Comparison of ENCODE assay signal across 19 mouse cellular contexts in genomic region chr13:69547488-69548180, GRCm38 (mm10).
"Had no signal": no experiment of that assay in that cellular context is flagged by ENCODE, and none has a peak within 500 bp of the region (broad histone marks: within the 10 kb centered on the region; RNA-seq: fewer than 3 reads in every experiment).

No protein-coding gene starts in this region.

- H3K27ac ChIP-seq: liver, embryonic 15.5 days; midbrain, embryonic 10.5 days; midbrain, embryonic 12.5 days; neural tube, embryonic 13.5 days; neural tube, embryonic 15.5 days had no signal

- H3K36me3 ChIP-seq: liver, embryonic 15.5 days; midbrain, embryonic 10.5 days; midbrain, embryonic 12.5 days; neural tube, embryonic 13.5 days; neural tube, embryonic 15.5 days had no signal

- H3K27me3 ChIP-seq: neural tube, embryonic 13.5 days; neural tube, embryonic 15.5 days had no signal

- DNase-seq: lung, adult 18-20 months; lung, embryonic 14.5 days; lung, postnatal 10 days; lung, postnatal 4 days; midbrain, embryonic 14.5 days; retina, postnatal 1 day; right cerebral cortex, adult 18-20 months; right cerebral cortex, postnatal 25 days; right cerebral cortex, postnatal 4 days; spleen, adult 18-20 months; thymus, adult 18-20 months; thymus, postnatal 14 days; thymus, postnatal 36 days had no signal

- H3K4me3 ChIP-seq: liver, embryonic 15.5 days; midbrain, embryonic 10.5 days; midbrain, embryonic 12.5 days; myocyte; neural tube, embryonic 13.5 days; neural tube, embryonic 15.5 days had no signal

- H3K9ac ChIP-seq: liver, embryonic 15.5 days; lung, embryonic 14.5 days; midbrain, embryonic 12.5 days; neural tube, embryonic 13.5 days; neural tube, embryonic 15.5 days had no signal
